Mouse (Mus musculus) testis, postnatal 10 days (tissue): ENCODE measurements at regions not wholly inside any gene's neighbourhood (a gene's known extent, or its start where the extent isn't known, plus 50 kb on each side); places are given as distances from the start of the nearest gene placed in this dataset.

ENCODE experiments used
- DNase-seq: peaks from one replicate; pipeline ENCODE4 v3.0.0; 2021; ENCODE audit warnings: low spot score

- no peak for DNase-seq
Measured at GRCm38 (mm10) chr12:107723062-107723859, 234.8 kb downstream of the 3110018I06Rik start.

GRCm38 (mm10) chr12:107723860-107724320, 235.5 kb downstream of the 3110018I06Rik start:
- DNase-seq: no peak

GRCm38 (mm10) chr12:107724467-107724866, 236.0 kb downstream of the 3110018I06Rik start:
- no peak for DNase-seq

- no peak for DNase-seq
Measured at GRCm38 (mm10) chr12:107728865-107729264, 240.4 kb downstream of the 3110018I06Rik start.

- DNase-seq: no peak
Measured at GRCm38 (mm10) chr12:107729301-107729700, 240.9 kb downstream of the 3110018I06Rik start.

- DNase-seq: no peak
Measured at GRCm38 (mm10) chr12:107730940-107731339, 242.5 kb downstream of the 3110018I06Rik start.

- no peak for DNase-seq
Measured at GRCm38 (mm10) chr12:107734536-107734935, 246.1 kb downstream of the 3110018I06Rik start.

- DNase-seq: no peak
Measured at GRCm38 (mm10) chr12:107742641-107743040, 254.2 kb downstream of the 3110018I06Rik start.

GRCm38 (mm10) chr12:107744822-107745221, 256.4 kb downstream of the 3110018I06Rik start:
- no peak for DNase-seq

- DNase-seq: no peak
Measured at GRCm38 (mm10) chr12:107748481-107749380, 254.7 kb downstream of the Bcl11b start.

- no peak for DNase-seq
Measured at GRCm38 (mm10) chr12:107749381-107750085, 253.9 kb downstream of the Bcl11b start.

- DNase-seq: no peak
Measured at GRCm38 (mm10) chr12:107750285-107750927, 253.0 kb downstream of the Bcl11b start.

GRCm38 (mm10) chr12:107752126-107752525, 251.3 kb downstream of the Bcl11b start:
- DNase-seq: no peak

- no peak for DNase-seq
Measured at GRCm38 (mm10) chr12:107752587-107752986, 250.8 kb downstream of the Bcl11b start.

- no peak for DNase-seq
Measured at GRCm38 (mm10) chr12:107753022-107753421, 250.4 kb downstream of the Bcl11b start.

- DNase-seq: no peak
Measured at GRCm38 (mm10) chr12:107753536-107753935, 249.9 kb downstream of the Bcl11b start.

GRCm38 (mm10) chr12:107754885-107755284, 248.5 kb downstream of the Bcl11b start:
- no peak for DNase-seq

- DNase-seq: no peak
Measured at GRCm38 (mm10) chr12:107755820-107756517, 247.4 kb downstream of the Bcl11b start.

GRCm38 (mm10) chr12:107757184-107757583, 246.2 kb downstream of the Bcl11b start:
- no peak for DNase-seq

- DNase-seq: no peak
Measured at GRCm38 (mm10) chr12:107757996-107758791, 245.2 kb downstream of the Bcl11b start.
